Mouse (Mus musculus): ENCODE measurements around the gene Igsf6. TPM values are rescaled to one million over a fixed set of nuclear protein-coding genes. Genes with fewer than 3 reads are reported as not detected.
"Not testable (repeated sequence)": the region's sequence is repeated elsewhere in the genome, so short reads cannot be mapped to it uniquely, and the experiment has no call there.

Gene Igsf6
- polyA plus RNA-seq, 1 experiment from 2014 or later = 0.67 TPM

DNA sequence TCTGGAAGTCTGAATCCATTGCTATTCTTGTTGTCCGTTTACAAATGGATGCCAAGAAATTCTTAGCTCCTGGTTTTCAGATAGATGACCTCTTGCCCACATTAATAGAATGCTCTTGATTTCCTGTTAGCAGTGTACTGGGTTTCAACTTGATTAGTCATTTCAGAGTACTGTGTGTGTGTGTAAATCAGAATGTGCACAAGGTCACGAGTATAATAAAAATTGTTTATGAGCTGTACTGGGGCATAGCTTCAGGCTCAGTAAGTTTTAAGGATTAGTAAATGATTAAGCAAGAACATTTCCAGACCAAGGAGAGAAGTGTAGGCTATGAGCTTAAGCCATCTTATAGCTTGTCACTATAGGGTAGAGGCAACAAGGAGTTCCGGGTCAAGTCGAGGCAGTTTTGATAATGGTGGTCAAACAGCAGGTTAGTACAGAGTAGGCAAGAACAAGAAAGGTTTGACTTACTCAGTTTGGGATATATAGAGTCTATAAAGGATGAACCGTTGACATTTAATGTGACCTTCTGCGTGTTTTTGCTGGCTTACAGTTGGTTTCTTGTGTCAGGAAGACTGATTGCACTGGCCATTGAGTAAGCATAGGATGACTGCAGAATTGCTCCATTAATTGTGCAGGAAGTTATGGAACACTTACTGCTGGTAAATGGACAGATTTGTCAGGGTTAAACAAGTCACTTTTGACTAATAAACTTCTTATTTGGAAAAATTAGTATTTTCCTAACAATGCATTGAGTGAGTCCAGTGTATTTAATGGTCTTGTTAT lies 28.5 kb downstream of the Igsf6 start:
- H3K27ac ChIP-seq (replicated peaks) = no peak overlapping the region
- no peaks in the 10 kb centered on the region for H3K27me3 ChIP-seq (replicated peaks; ENCODE audit: low read depth, poor library complexity, severe bottlenecking)
- 92% methylated on average over 6 of the region's 6 CpGs for WGBS
- no peaks in the 10 kb centered on the region for H3K4me1 ChIP-seq
- no peak overlapping the region for H3K4me3 ChIP-seq
- 0 out of 2 replicates have a peak, but pooled peaks cover 5% of the 10 kb centered on the region for H3K9me3 ChIP-seq
- H3K36me3 ChIP-seq (replicated peaks) = peaks cover 39% of the 10 kb centered on the region
- DNase-seq (ENCODE audit: low spot score) = no peak

GRCm38 (mm10) chr7:121044251-121044650 lies 30.1 kb downstream of the Igsf6 start:
- Histone ChIP-seq H3K36me3 (replicated peaks) (peaks cover 23% of the 10 kb centered on the region), H3K27me3 (replicated peaks; ENCODE audit: low read depth, poor library complexity, severe bottlenecking) (no peaks in the 10 kb centered on the region), H3K4me3 (no peak overlapping the region), H3K9me3 (0 out of 2 replicates have a peak, but pooled peaks cover 5% of the 10 kb centered on the region), H3K4me1 (peaks cover 6% of the 10 kb centered on the region), H3K27ac (replicated peaks) (no peak overlapping the region)
- WGBS = 91% methylated on average over 1 of the region's 1 CpGs
- DNase-seq (ENCODE audit: low spot score) = no peak

DNA sequence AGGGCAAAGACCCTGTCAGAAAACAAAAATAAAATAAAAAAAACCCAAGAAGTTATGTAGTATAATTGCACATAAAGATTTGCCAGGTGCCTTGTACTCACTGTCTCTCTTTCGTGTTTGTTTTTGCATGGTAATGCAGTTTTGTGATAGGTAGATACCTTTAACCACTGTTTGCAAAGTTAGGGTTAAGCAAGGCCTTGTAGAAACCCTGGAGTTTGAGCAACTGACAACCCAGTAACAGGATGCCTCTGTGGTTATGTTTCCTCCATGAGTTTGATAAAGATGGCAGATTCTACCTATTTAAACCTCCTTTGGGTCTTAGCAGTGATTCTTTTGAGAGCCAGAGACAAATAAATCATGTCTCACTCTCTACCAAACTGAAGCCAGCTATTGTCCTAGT lies 30.9 kb downstream of the Igsf6 start:
- Histone ChIP-seq H3K27me3 (replicated peaks; ENCODE audit: low read depth, poor library complexity, severe bottlenecking) (no peaks in the 10 kb centered on the region), H3K27ac (replicated peaks) (no peak overlapping the region), H3K4me1 (peaks cover 6% of the 10 kb centered on the region), H3K9me3 (0 out of 2 replicates have a peak, but pooled peaks cover 5% of the 10 kb centered on the region), H3K36me3 (replicated peaks) (peaks cover 17% of the 10 kb centered on the region), H3K4me3 (no peak overlapping the region)
- DNase-seq (ENCODE audit: low spot score) = no peak
- 89% methylated on average over 1 of the region's 1 CpGs for WGBS

- no peak overlapping the region for H3K27ac ChIP-seq (replicated peaks)
- DNase-seq (ENCODE audit: low spot score) = no peak
- WGBS = 95% methylated on average over 3 of the region's 3 CpGs
- H3K9me3 ChIP-seq = 0 out of 2 replicates have a peak, but pooled peaks cover 5% of the 10 kb centered on the region
- H3K36me3 ChIP-seq (replicated peaks) = peaks cover 12% of the 10 kb centered on the region
- H3K4me1 ChIP-seq = peaks cover 8% of the 10 kb centered on the region
- no peaks in the 10 kb centered on the region for H3K27me3 ChIP-seq (replicated peaks; ENCODE audit: low read depth, poor library complexity, severe bottlenecking)
- H3K4me3 ChIP-seq = no peak overlapping the region
Measured at GRCm38 (mm10) chr7:121043004-121043403, 31.4 kb downstream of the Igsf6 start.

DNA sequence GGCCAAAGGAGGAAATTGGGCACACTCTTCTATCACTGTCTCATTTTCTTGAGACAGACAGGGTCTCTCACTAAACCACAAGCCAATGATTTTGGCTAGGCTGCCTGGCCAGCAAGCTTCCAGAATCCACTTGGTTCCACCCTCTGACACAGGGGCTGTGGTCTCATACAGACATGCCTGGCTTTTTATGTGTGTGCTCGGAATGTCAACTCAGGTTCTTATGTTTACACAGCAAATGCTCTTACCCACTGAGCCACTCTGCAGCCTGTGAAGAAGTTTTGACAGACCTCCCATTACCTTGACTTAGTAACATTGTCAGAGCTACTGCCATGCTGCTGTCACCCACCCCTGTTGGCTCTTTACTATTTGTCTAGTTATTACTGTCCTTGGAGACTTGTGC lies 32.4 kb downstream of the Igsf6 start:
- H3K4me1 ChIP-seq = peaks cover 18% of the 10 kb centered on the region
- no peaks in the 10 kb centered on the region for H3K27me3 ChIP-seq (replicated peaks; ENCODE audit: low read depth, poor library complexity, severe bottlenecking)
- peaks cover 11% of the 10 kb centered on the region for H3K36me3 ChIP-seq (replicated peaks)
- H3K27ac ChIP-seq (replicated peaks) = no peak overlapping the region
- H3K9me3 ChIP-seq = 0 out of 2 replicates have a peak, but pooled peaks cover 5% of the 10 kb centered on the region
- H3K4me3 ChIP-seq = no peak overlapping the region
- DNase-seq (ENCODE audit: low spot score) = no peak
- WGBS = 85% methylated on average over 1 of the region's 1 CpGs

DNA sequence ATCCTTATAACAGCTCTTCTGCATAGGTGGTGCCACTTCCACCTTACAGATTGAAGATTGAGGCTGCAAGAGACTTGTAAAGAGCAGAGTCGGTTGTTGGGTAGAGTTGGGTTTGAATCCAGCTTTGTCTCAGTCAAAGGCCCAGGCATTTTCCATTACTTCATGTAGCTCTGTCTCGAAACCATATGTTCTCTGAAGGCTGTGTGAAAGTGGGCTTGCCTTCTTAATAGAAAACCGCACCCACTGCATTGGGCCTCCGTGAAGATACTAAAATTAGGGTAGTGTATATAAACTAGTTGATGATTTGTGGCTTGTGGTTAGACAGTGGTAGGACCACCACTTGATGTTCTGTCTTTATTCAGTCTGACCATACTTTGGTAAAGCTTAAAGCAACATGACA lies 33.8 kb downstream of the Igsf6 start:
- Histone ChIP-seq H3K4me1 (peaks cover 30% of the 10 kb centered on the region), H3K36me3 (replicated peaks) (peaks cover 20% of the 10 kb centered on the region), H3K4me3 (no peak overlapping the region), H3K27ac (replicated peaks) (no peak overlapping the region), H3K27me3 (replicated peaks; ENCODE audit: low read depth, poor library complexity, severe bottlenecking) (no peaks in the 10 kb centered on the region), H3K9me3 (0 out of 2 replicates have a peak, but pooled peaks cover 5% of the 10 kb centered on the region)
- 91% methylated on average over 4 of the region's 4 CpGs for WGBS
- no peak for DNase-seq (ENCODE audit: low spot score)

DNA sequence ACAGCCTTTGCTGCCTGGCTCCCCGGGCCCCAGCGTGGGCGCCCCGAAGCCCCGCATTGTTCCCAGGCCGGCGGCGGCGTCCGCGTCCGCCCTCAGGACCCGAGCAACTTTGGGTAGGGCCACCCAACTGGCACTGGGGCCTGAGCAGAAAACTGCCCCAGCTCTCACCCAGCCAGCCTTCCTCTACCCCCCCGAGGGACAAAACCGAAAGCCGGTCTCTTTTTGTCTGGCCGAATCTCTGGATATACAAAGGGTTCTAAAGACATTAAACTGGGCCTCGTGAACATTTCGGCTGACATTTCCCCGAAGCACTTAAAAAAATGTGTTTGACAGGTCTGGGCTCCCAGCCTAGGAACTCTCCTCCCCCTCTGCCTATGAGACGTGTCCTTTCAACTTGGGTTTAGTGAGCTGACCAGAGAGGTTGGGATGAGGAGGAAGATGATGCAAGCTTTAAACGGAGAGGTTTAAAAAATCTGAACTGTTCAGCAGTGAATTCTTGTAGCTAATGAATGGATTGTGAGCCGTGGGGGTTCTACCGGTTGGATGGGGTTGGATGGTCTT lies 39.1 kb downstream of the Igsf6 start:
- peaks cover 22% of the 10 kb centered on the region for H3K27me3 ChIP-seq (replicated peaks; ENCODE audit: low read depth, poor library complexity, severe bottlenecking)
- DNase-seq (ENCODE audit: low spot score) = peak; percentile 65
- peak overlapping the region; percentile 100 for H3K27ac ChIP-seq (replicated peaks)
- H3K36me3 ChIP-seq (replicated peaks) = peaks cover 9% of the 10 kb centered on the region; the same call in 1 of the 2 replicates
- peaks cover 30% of the 10 kb centered on the region for H3K4me1 ChIP-seq
- WGBS = under 1% methylated on average over 24 of the region's 24 CpGs
- no peaks in the 10 kb centered on the region for H3K9me3 ChIP-seq
- peak overlapping the region; percentile 91 for H3K4me3 ChIP-seq

DNA sequence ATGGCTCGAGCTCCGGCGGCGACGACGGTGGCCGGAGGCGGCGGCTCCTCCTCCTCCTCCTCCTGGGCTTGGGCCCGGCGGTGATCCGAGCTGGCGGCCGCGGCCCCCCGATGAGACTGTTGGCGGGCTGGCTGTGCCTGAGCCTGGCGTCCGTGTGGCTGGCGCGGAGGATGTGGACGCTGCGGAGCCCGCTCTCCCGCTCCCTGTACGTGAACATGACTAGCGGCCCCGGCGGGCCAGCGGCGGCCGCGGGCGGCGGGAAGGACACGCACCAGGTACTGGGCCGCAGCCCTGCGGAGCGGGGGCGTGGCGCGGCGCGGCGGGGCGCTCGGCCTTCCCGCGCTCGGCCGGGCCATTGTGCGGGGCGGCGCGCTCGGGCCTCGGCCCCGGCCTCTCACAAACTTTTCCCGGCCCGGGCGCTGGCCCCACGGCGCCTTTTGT lies 39.7 kb downstream of the Igsf6 start:
- under 1% methylated on average over 63 of the region's 63 CpGs for WGBS
- Histone ChIP-seq H3K36me3 (replicated peaks) (peaks cover 9% of the 10 kb centered on the region; the same call in 1 of the 2 replicates), H3K4me3 (peak overlapping the region; percentile 91), H3K9me3 (no peaks in the 10 kb centered on the region), H3K4me1 (peaks cover 27% of the 10 kb centered on the region), H3K27me3 (replicated peaks; ENCODE audit: low read depth, poor library complexity, severe bottlenecking) (peaks cover 24% of the 10 kb centered on the region), H3K27ac (replicated peaks) (peak overlapping the region; percentile 100)
- no peak for DNase-seq (ENCODE audit: low spot score)

DNA sequence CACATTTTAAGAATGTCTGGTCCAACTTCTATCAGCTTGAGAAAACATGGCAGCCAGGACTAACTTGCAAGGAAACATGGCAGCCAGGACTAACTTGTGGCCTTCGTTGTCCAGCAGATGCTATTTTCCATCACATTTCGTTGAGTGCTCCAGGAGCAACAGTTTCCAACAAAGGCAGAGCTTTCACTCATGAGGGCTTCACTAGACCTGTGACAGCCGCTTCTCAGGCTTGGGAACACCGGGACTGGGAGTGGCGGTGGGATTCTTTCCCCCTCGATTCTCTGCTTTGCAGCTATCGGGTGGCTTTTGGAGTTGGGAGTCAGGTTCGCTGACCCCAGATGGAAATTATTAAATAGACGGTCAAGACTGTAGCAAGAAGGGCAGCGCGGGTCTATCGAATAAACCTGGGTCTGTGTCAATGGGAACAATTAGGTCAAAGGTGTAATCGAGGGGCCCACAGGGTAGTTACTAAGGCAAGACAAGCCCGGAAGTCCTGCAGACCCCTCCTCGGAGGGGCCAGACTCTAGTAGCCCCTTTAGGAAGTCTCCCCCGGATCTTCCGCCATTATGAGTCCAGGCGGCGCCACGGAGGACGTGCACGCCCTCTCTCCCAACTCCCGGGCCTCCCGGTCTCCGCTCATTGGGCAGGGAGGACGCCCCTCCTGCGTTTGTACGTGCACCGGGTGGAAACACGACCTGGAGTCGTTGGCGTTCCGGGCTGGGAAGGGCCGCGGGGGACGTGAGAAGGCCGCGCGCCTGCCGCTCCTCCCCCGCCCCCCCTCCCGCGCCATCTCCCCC lies 40.3 kb downstream of the Igsf6 start, which contains the start of gene Mettl9:
TSS of gene Mettl9 (plus strand) at position 590 of the 797 bp plus-strand sequence.
- H3K27ac ChIP-seq (replicated peaks) = peak within 1 kb of the TSS; percentile 100
- no peaks in the 10 kb centered on the region for H3K9me3 ChIP-seq
- H3K4me3 ChIP-seq = peak within 1 kb of the TSS; percentile 91
- peaks cover 30% of the 10 kb centered on the region for H3K27me3 ChIP-seq (replicated peaks; ENCODE audit: low read depth, poor library complexity, severe bottlenecking)
- DNase-seq (ENCODE audit: low spot score) = peak; percentile 98
- H3K4me1 ChIP-seq = peaks cover 27% of the 10 kb centered on the region
- peaks cover 9% of the 10 kb centered on the region; the same call in 1 of the 2 replicates for H3K36me3 ChIP-seq (replicated peaks)
- WGBS = 2% methylated on average over 43 of the region's 43 CpGs

GRCm38 (mm10) chr7:121029947-121030346 lies 44.4 kb downstream of the Igsf6 start:
- not testable (repeated sequence) for H3K27ac ChIP-seq (replicated peaks); H3K4me1 ChIP-seq; DNase-seq (ENCODE audit: low spot score); H3K9me3 ChIP-seq; H3K36me3 ChIP-seq (replicated peaks); H3K4me3 ChIP-seq
- H3K27me3 ChIP-seq (replicated peaks; ENCODE audit: low read depth, poor library complexity, severe bottlenecking) = peaks cover 38% of the 10 kb centered on the region

DNA sequence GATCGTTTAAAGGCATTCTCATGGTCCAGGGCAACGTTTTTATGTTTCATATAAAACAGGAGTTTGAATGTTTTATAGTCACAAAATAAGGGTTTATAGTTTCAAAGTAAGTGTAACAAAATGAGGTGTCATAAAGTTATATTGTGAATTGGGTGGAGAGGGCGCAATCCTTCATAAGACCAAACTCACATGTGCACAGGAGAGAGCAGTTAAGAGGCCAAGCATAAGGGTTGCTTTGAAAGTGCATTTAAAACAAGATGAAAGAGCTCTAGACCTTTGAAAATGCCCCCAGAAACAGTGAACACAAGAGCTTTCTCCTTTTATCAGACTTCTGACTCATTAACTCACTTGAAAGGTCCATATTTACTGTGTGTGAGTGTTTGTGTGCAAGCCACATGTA lies 48.1 kb downstream of the Igsf6 start:
- peaks cover 23% of the 10 kb centered on the region for H3K27me3 ChIP-seq (replicated peaks; ENCODE audit: low read depth, poor library complexity, severe bottlenecking)
- H3K36me3 ChIP-seq (replicated peaks) = no peaks in the 10 kb centered on the region
- 67% methylated on average over 3 of the region's 3 CpGs for WGBS
- no peak overlapping the region for H3K27ac ChIP-seq (replicated peaks)
- DNase-seq (ENCODE audit: low spot score) = no peak
- H3K9me3 ChIP-seq = no peaks in the 10 kb centered on the region
- no peak overlapping the region for H3K4me3 ChIP-seq
- no peaks in the 10 kb centered on the region for H3K4me1 ChIP-seq

DNA sequence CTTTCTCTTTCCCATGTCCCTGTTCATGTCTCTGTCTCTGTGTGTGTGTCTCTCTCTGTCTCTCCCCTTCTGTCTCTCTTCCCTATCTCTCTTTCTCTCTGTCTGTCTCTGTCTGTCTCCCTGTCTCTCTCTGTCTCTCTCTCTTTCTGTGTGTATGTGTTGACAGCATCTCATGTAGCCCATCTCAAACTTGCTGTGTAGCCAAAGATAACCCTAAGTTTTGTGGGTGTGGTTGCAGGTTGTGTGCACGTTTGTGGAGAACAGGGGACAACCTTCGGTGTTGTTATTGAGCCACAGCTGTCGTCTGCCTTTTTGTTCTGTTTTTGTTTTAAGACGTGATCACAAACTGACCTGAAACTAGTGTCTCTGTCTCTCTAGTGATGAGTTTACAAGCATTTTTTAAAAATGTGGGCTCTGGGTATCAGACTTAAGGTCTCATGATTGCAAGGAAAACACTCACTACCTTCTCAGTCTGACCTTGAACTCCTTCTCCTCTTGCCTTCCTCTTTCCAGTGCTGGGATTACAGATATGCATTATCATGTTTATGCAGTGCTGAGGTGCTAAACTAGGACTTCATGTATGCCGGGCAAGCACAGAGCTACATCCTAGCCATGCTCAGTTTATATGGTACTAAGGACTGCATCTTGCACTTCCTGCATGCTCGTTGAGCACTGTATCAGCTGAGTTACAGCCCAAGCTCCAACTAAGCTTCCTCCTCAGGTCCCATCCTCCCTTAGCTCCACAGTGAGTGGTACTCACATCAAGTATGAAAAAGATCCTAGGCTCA lies 49.0 kb downstream of the Igsf6 start:
- Histone ChIP-seq H3K36me3 (replicated peaks) (no peaks in the 10 kb centered on the region), H3K4me1 (no peaks in the 10 kb centered on the region), H3K4me3 (no peak overlapping the region), H3K27me3 (replicated peaks; ENCODE audit: low read depth, poor library complexity, severe bottlenecking) (peaks cover 17% of the 10 kb centered on the region), H3K9me3 (no peaks in the 10 kb centered on the region), H3K27ac (replicated peaks) (no peak overlapping the region)
- WGBS = 79% methylated on average over 6 of the region's 6 CpGs
- DNase-seq (ENCODE audit: low spot score) = no peak

Data from embryonic facial prominence, embryonic 10.5 days (tissue).